Mouse (Mus musculus) forebrain, embryonic 16.5 days (tissue): ENCODE results near the gene Shld2. TPM values are rescaled to one million over a fixed set of nuclear protein-coding genes. Genes with fewer than 3 reads are reported as not detected.

ENCODE experiments used
- ATAC-seq: fragments of 200-750 bp; cut with Nextera tagmentation; 2 replicates; pipeline ENCODE4 v1.8.0; 2017; ENCODE audit warnings: mild to moderate bottlenecking, moderate library complexity
- H3K27ac ChIP-seq: fragments of 300-500 bp; sonication (generic); 2 replicates; pipeline ENCODE4 v1.5.1; 2014; ENCODE audit warnings: low read length, control low read depth
- H3K27me3 ChIP-seq: fragments of 300-500 bp; sonication (generic); replicated peaks from 2 replicates; pipeline ENCODE4 v1.6.1; 2014; ENCODE audit warnings: low read length; ENCODE audit not compliant: control insufficient read depth, insufficient read depth
- H3K36me3 ChIP-seq: fragments of 300-500 bp; sonication (generic); 2 replicates; pipeline ENCODE4 v1.6.1; 2014; ENCODE audit not compliant: control insufficient read depth, insufficient read depth
- H3K4me1 ChIP-seq: fragments of 300-500 bp; sonication (generic); replicated peaks from 2 replicates; pipeline ENCODE4 v1.6.1; 2014; ENCODE audit warnings: low read length; ENCODE audit not compliant: control insufficient read depth, insufficient read depth
- H3K4me2 ChIP-seq: fragments of 300-500 bp; sonication (generic); 2 replicates; pipeline ENCODE4 v1.6.1; 2014; ENCODE audit warnings: mild to moderate bottlenecking, low read length, control low read depth
- H3K4me3 ChIP-seq: fragments of 300-500 bp; sonication (generic); replicated peaks from 2 replicates; pipeline ENCODE4 v1.5.1; 2014; ENCODE audit warnings: mild to moderate bottlenecking, low read length, control low read depth
- H3K9ac ChIP-seq: fragments of 300-500 bp; sonication (generic); replicated peaks from 2 replicates; pipeline ENCODE4 v1.6.1; 2014; ENCODE audit warnings: low read depth, low read length, control low read depth
- H3K9me3 ChIP-seq: fragments of 300-500 bp; sonication (generic); 2 replicates; pipeline ENCODE4 v1.6.1; 2016; ENCODE audit warnings: low read length; ENCODE audit not compliant: control insufficient read depth
- WGBS: fragments of 180-500 bp; shearing (Covaris S2); extraction: QIAGEN DNeasy Blood & Tissue Kit; methylation state at CpG from one replicate; pipeline ENCODE4 v1.1.7; 2014; 5-methylcytosine and 5-hydroxymethylcytosine counted together
- polyA plus RNA-seq: library from polyadenylated mRNA; unstranded; fragments of >200 nt; fragmentation: Nextera tagmentation; extraction: Ambion mirVana; gene quantifications from 2 replicates; pipeline ENCODE4 v1.2.1, GENCODE M21; 2015

The Shld2 gene
- polyA plus RNA-seq, 1 experiment from 2014 or later = 6.6 TPM

DNA sequence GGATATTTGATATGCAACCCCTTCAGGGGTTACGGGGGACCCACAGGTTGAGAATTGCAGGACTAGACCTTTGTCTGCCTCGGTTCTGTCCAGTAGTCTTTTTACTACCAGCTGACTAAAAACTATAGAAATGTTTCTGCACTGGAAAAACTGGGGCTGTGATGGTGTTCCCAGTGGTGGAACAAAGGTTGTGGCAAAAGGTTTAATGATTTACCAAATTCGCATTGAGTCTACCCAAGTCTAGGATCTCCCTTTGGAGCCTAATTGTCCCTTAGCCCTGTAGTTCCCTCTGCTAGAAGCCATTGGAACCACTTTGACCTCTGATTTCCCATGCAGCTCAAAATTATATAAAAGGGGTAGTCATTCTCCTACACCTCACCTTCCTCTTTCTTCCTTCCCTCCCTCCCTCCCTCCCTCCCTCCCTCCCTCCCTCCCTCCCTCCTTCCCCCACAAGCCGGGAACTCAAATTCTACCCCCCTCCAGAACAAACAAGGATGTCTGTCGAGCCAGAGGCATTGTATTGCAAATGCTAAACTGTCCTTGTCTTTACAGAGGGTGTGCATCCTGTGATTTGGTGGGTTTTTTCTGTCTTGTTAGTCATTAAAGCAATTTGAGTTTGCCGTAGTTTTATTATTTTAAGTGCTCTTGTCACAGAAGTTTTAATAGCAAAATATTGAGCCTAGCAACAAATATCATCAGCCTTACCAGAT, 2.2 kb upstream of the Shld2 start:
- no peaks in the 10 kb centered on the region for H3K27me3 ChIP-seq
- H3K4me3 ChIP-seq = peak overlapping the region; percentile 39
- H3K27ac ChIP-seq = no peak overlapping the region
- peak overlapping the region; percentile 86 for H3K4me2 ChIP-seq
- H3K9me3 ChIP-seq = no peaks in the 10 kb centered on the region
- no peak overlapping the region; the same call in 1 of the 2 replicates for H3K9ac ChIP-seq
- H3K36me3 ChIP-seq = no peaks in the 10 kb centered on the region
- H3K4me1 ChIP-seq = peaks cover 24% of the 10 kb centered on the region
- 17% methylated on average over 5 of the region's 6 CpGs for WGBS
- ATAC-seq = no peak

DNA sequence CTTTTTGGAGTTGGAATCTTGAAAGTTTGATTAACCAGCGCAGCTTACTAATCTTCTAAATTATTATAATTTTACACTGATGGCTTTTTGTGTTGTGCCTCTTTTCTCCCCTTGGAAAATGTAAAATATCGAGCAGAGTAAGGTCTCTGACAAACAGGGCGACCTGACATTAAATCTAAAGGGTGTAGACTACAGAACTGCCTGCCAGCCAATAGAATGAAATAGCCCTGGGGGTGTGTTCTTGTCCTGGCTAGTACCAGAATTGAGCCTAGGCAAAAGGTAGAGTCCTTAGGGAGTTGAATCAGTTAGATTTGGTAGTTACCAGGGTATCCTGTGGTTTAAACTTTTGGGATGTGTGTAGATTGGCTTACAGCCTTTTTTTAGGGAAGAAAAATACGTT, 1.4 kb upstream of the Shld2 start:
- H3K9ac ChIP-seq = peak overlapping the region; percentile 98
- H3K9me3 ChIP-seq = no peaks in the 10 kb centered on the region
- no peaks in the 10 kb centered on the region for H3K27me3 ChIP-seq
- H3K4me1 ChIP-seq = peaks cover 24% of the 10 kb centered on the region
- H3K36me3 ChIP-seq = no peaks in the 10 kb centered on the region
- WGBS = under 1% methylated on average over 4 of the region's 4 CpGs
- peak overlapping the region; percentile 97 for H3K4me3 ChIP-seq
- peak overlapping the region; percentile 86 for H3K4me2 ChIP-seq
- no peak for ATAC-seq
- no peak overlapping the region for H3K27ac ChIP-seq

DNA sequence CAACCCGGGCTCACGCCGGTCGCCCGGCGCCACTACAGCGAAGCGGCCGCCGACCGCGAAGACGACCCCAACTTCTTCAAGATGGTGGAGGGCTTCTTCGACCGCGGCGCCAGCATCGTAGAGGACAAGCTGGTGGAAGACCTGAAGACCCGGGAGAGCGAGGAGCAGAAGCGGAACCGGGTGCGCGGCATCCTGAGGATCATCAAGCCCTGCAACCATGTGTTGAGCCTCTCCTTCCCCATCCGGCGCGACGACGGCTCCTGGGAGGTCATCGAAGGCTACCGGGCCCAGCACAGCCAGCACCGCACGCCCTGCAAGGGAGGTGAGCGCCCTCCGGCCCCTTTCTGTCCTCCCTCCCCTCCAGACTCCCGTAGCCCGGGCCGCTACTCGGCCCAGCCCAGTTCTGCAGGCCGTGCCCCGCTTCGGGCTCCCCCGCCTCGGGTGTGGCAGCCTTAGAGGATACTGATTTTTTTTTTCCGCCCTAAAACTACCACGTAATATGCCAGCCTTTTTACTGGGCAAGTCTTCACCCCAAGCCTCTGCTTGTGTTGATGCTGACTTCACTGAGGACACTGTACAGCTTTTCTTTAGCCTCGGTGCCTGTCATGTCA, 833 bp upstream of the Shld2 start:
- Histone ChIP-seq H3K36me3 (no peaks in the 10 kb centered on the region), H3K4me2 (peak overlapping the region; percentile 86), H3K9ac (peak overlapping the region; percentile 98), H3K4me3 (peak overlapping the region; percentile 97), H3K4me1 (peaks cover 24% of the 10 kb centered on the region), H3K27ac (peak overlapping the region; percentile 90), H3K9me3 (no peaks in the 10 kb centered on the region), H3K27me3 (no peaks in the 10 kb centered on the region)
- peak; percentile 21 for ATAC-seq
- 0% methylated on average over 45 of the region's 47 CpGs for whole genome bisulfite sequencing

DNA sequence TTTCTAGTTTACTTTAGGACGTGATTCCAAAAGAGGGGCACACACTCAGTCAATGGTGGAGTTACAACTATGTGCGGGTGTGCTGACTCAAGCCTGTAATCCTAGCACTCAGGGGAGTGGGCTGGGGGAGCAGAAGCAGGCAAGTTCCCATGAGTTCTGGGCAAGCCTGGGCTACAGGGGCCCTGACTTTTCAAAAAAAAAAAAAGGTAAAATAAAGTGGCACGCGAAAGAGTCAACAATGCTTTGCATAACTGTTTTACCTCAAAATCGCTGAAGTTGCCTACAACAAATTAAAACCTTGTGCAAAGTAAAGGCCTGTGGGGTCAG, 423 bp downstream of the Shld2 start:
- H3K9ac ChIP-seq = peak overlapping the region; percentile 98
- no peaks in the 10 kb centered on the region for H3K27me3 ChIP-seq
- 15% methylated on average over 5 of the region's 5 CpGs for WGBS
- peak overlapping the region; percentile 88 for H3K27ac ChIP-seq
- H3K4me2 ChIP-seq = peak overlapping the region; percentile 65
- peak overlapping the region; percentile 97 for H3K4me3 ChIP-seq
- peaks cover 22% of the 10 kb centered on the region for H3K4me1 ChIP-seq
- H3K36me3 ChIP-seq = no peaks in the 10 kb centered on the region
- no peaks in the 10 kb centered on the region for H3K9me3 ChIP-seq
- no peak for ATAC-seq

DNA sequence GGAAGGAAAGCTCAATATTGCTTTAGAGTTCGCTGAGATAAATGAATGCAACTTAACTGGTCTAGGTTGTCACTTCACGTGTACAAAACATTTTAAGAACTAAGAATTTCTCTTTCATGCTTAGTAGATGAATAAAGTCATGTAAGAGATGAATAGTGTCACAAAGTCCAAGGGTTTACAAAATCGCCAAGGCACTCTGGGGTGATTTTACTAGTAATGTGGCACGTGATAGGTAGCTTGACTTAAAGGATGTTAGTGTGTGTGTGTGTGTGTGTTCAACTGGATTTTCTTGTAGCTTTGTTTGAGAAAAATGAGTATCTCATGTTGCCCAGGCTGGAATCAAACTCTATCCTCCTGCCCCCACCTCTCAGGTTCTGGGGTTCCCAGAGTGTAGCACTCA, 1.0 kb downstream of the Shld2 start:
- Histone ChIP-seq H3K27ac (no peak overlapping the region), H3K4me1 (peaks cover 21% of the 10 kb centered on the region), H3K27me3 (no peaks in the 10 kb centered on the region), H3K4me2 (no peak overlapping the region), H3K36me3 (no peaks in the 10 kb centered on the region), H3K4me3 (no peak overlapping the region), H3K9ac (no peak overlapping the region), H3K9me3 (no peaks in the 10 kb centered on the region)
- 85% methylated on average over 4 of the region's 4 CpGs for WGBS
- no peak for ATAC-seq

DNA sequence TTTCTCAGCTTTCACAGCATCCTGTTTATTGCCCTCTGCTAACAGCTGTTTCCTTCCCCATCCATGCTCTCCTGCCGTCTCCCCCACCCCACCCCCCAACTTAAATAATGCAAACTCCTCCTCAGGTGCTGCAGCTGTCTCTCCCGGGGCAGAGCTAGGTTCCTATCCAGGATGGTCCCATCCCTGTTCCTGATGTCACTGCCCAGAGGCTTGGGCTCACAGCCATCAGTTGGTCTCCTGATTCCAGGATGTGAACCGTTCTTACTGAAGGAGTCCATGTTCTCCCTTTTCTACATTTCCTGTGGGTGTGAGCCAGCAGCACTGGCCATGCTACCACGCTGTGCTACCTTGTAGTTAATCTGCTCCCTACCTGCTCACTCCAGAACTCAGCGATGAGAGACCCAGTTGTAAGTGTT, 7.0 kb downstream of the Shld2 start:
- Histone ChIP-seq H3K36me3 (no peaks in the 10 kb centered on the region), H3K4me1 (no peaks in the 10 kb centered on the region), H3K27ac (no peak overlapping the region), H3K9me3 (no peaks in the 10 kb centered on the region), H3K9ac (no peak overlapping the region), H3K4me2 (no peak overlapping the region), H3K4me3 (no peak overlapping the region), H3K27me3 (no peaks in the 10 kb centered on the region)
- no peak for ATAC-seq
- 47% methylated on average over 5 of the region's 5 CpGs for WGBS

DNA sequence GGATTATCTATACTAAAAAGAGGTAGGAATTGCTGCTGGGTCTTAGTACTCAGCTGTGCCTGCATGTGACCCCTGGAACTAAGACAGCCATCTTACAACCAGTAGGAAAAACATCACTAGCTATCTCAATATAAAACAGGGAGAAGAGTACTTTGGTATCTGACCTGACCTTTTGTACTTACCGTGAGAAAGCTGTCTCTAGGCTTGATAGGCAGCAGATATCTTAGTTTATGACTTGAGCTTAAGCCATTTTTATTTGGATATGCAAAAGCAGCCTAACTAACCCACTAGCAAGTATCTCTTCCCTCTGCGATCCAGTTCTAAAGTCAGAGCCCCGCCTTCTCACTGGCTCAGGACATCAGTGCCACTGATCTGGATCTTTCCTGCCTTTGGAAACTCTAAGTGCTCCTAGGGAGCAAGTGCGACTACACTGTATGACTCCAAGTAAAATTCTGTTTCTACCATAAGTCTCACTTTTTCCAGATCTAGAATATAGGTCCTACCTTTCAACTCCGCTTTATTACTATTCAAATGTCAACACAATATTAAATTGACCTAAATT, 7.5 kb downstream of the Shld2 start:
- no peak overlapping the region for H3K9ac ChIP-seq
- WGBS = 91% methylated on average over 5 of the region's 5 CpGs

DNA sequence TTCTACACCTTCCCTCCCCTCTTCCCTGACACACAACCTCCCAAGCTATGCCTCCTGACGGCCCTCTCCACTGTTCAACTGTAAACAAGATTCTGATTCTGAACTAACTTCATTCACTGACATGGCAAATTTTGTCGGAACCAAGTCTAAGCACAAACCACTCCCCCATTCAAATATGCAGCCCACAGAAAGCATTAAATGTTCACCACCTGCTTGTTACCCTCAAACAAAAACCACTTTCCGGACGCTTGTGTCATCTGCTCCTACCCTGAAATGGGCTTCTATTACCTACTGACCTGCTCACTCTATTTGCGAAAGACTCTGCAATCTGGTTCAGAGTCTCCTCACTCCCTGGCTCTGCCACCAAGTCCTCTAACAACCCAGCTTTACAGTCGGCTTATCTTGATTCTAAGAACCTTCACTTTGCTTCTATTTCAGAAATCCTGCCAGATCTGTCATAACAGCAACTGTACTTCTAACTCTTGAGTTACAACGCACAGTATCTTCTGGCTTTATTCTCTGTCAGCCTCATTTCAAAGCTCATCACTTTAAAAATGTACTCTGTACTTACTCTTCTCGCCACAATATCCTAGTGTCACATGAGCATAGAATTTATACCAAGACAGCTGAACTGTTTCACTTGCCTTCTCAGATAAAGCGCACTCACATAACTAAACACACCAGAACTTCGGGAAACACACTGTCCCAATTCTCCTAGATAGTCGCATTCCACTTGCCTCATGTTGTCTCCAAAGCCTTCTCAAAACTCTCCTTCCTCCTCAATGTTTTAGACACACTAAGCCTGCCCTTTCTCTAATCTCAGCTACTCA, 11.2 kb downstream of the Shld2 start:
- Histone ChIP-seq H3K9me3 (no peaks in the 10 kb centered on the region), H3K4me1 (no peaks in the 10 kb centered on the region), H3K27ac (no peak overlapping the region), H3K4me3 (no peak overlapping the region), H3K4me2 (no peak overlapping the region), H3K9ac (no peak overlapping the region), H3K27me3 (no peaks in the 10 kb centered on the region), H3K36me3 (no peaks in the 10 kb centered on the region)
- 77% methylated on average over 11 of the region's 11 CpGs for WGBS
- no peak for ATAC-seq

More for the DNA sequence above, 7.5 kb downstream of the Shld2 start:
- Histone ChIP-seq H3K36me3 (no peaks in the 10 kb centered on the region), H3K4me3 (no peak overlapping the region), H3K4me2 (no peak overlapping the region), H3K4me1 (no peaks in the 10 kb centered on the region), H3K9me3 (no peaks in the 10 kb centered on the region), H3K27ac (no peak overlapping the region), H3K27me3 (no peaks in the 10 kb centered on the region)
- no peak for ATAC-seq

DNA sequence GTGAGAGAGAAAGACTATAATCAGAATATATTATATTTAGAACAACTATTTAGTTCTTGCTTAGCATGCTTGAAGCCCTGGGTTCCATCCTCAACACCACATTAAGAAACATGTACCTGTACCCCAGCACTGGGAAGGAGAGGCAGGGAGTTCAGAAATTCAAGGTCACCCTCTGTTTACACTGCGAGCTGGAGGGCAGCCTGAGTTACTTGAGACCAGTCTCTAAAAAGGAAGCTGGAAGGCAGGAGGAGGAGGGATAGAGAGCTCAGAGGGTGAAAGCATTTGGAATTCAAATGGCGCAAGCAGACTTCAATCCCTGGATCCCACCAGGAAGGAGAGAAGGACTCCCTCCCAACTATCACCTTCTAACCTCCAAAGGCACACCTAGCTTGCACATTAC, 12.7 kb downstream of the Shld2 start:
- Histone ChIP-seq H3K27ac (no peak overlapping the region), H3K4me2 (no peak overlapping the region), H3K4me1 (no peaks in the 10 kb centered on the region), H3K4me3 (no peak overlapping the region), H3K27me3 (no peaks in the 10 kb centered on the region), H3K9me3 (no peaks in the 10 kb centered on the region), H3K9ac (no peak overlapping the region), H3K36me3 (no peaks in the 10 kb centered on the region)
- ATAC-seq = no peak
- 60% methylated on average over 2 of the region's 2 CpGs for WGBS
